14 mouse cellular contexts compared by ENCODE assay signal in genomic region chr4:41026086-41026787, GRCm38 (mm10). TPM values are rescaled to one million over a fixed set of nuclear protein-coding genes. Genes with fewer than 3 reads are reported as not detected.
DNase-seq lines count a peak whose midpoint lies in the region; ATAC-seq and TF ChIP-seq lines count a peak whose summit lies in the region.
"Had no signal": no experiment of that assay in that cellular context is flagged by ENCODE, and none has a peak within 500 bp of the region (broad histone marks: within the 10 kb centered on the region; RNA-seq: fewer than 3 reads in every experiment).

No protein-coding gene starts in this region.

- no peak for TF ChIP-seq POLR2A in cerebellum, adult 2 months (IDR thresholded peaks at IDR 0.05; ENCODE audit: borderline replicate concordance, insufficient read depth, low read length)

- H3K9ac ChIP-seq in stomach, embryonic 14.5 days (replicated peaks; ENCODE audit: low read depth, low read length) = no peak overlapping the region
- no peak overlapping the region for H3K9ac ChIP-seq in stomach, postnatal 0 days (ENCODE audit: low read length)
- H3K9ac ChIP-seq in liver, embryonic 11.5 days (ENCODE audit: low read depth, low read length) = 0 out of 2 replicates have a peak overlapping the region, but pooled peaks have one; percentile 13
- H3K9ac ChIP-seq: lung, embryonic 14.5 days had no signal

- 0 out of 2 replicates have a peak, but pooled peaks have one; percentile 12 for ATAC-seq in stomach, embryonic 14.5 days (ENCODE audit: insufficient number of reproducible peaks, insufficient read depth, low FRiP score, low read depth)
- no peak for ATAC-seq in stomach, postnatal 0 days (ENCODE audit: low FRiP score, low TSS enrichment)
- peak; percentile 73 for ATAC-seq in liver, embryonic 11.5 days (replicated peaks; ENCODE audit: low FRiP score)
- ATAC-seq in activated CD4-positive, CD25-positive, alpha-beta regulatory T cell, adult 4 months = no peak
- ATAC-seq: Patski had no signal

- no peaks in the 10 kb centered on the region for H3K27me3 ChIP-seq in stomach, embryonic 14.5 days (ENCODE audit: control insufficient read depth, insufficient read depth, low read length)
- H3K27me3 ChIP-seq in stomach, postnatal 0 days (ENCODE audit: control insufficient read depth, insufficient read depth, low read length) = no peaks in the 10 kb centered on the region
- H3K27me3 ChIP-seq in liver, embryonic 11.5 days (replicated peaks; ENCODE audit: control insufficient read depth, insufficient read depth, low read length) = no peaks in the 10 kb centered on the region
- H3K27me3 ChIP-seq in cerebellum, adult 2 months (ENCODE audit: control insufficient read depth, insufficient read depth, low read length) = no peaks in the 10 kb centered on the region
- H3K27me3 ChIP-seq in embryonic facial prominence, embryonic 10.5 days (replicated peaks; ENCODE audit: low read depth, poor library complexity, severe bottlenecking) = no peaks in the 10 kb centered on the region
- H3K27me3 ChIP-seq: Patski had no signal

- TF ChIP-seq CTCF in stomach, postnatal 0 days (IDR thresholded peaks at IDR 0.05; ENCODE audit: low read depth) = no peak
- TF ChIP-seq CTCF in cerebellum, adult 2 months (IDR thresholded peaks at IDR 0.05; ENCODE audit: borderline replicate concordance, insufficient read depth, low read depth, low read length) = no peak

- no peak overlapping the region for H3K27ac ChIP-seq in stomach, embryonic 14.5 days (ENCODE audit: low read length)
- no peak overlapping the region for H3K27ac ChIP-seq in stomach, postnatal 0 days (replicated peaks)
- peak overlapping the region; percentile 27; the same call in 1 of the 2 replicates for H3K27ac ChIP-seq in brown adipose tissue, adult 24 weeks (replicated peaks; ENCODE audit: low read depth, low read length)
- peak overlapping the region; percentile 30; the same call in 1 of the 2 replicates for H3K27ac ChIP-seq in liver, embryonic 11.5 days (ENCODE audit: low read depth, low read length)
- no peak overlapping the region for H3K27ac ChIP-seq in cerebellum, adult 2 months (ENCODE audit: insufficient read depth, low read length)
- H3K27ac ChIP-seq in embryonic facial prominence, embryonic 10.5 days (replicated peaks) = no peak overlapping the region

- no peak for DNase-seq in stomach, postnatal 0 days (ENCODE audit: low spot score)
- DNase-seq in liver, embryonic 11.5 days (ENCODE audit: low spot score) = no peak
- no peak for DNase-seq in cerebellum, adult 2 months
- no peak for DNase-seq in embryonic facial prominence, embryonic 10.5 days (ENCODE audit: low spot score)
- DNase-seq: cerebellum, postnatal 14 days; heart, adult 11 months; heart, postnatal 4 days; kidney, postnatal 4 days; lung, embryonic 14.5 days; retina, postnatal 1 day had no signal

- H3K4me3 ChIP-seq in stomach, embryonic 14.5 days (ENCODE audit: low read depth, low read length) = no peak overlapping the region
- H3K4me3 ChIP-seq in stomach, postnatal 0 days (ENCODE audit: low read depth, low read length) = no peak overlapping the region
- H3K4me3 ChIP-seq in brown adipose tissue, adult 24 weeks (ENCODE audit: insufficient read depth, low read depth, low read length) = no peak overlapping the region
- H3K4me3 ChIP-seq in liver, embryonic 11.5 days (ENCODE audit: low read depth, low read length) = no peak overlapping the region
- no peak overlapping the region for H3K4me3 ChIP-seq in cerebellum, adult 2 months (replicated peaks; ENCODE audit: insufficient read depth, low read depth, low read length)
- H3K4me3 ChIP-seq in embryonic facial prominence, embryonic 10.5 days = no peak overlapping the region

- H3K4me1 ChIP-seq in stomach, embryonic 14.5 days (ENCODE audit: control insufficient read depth, insufficient read depth, low read length) = no peaks in the 10 kb centered on the region
- no peaks in the 10 kb centered on the region for H3K4me1 ChIP-seq in stomach, postnatal 0 days (replicated peaks; ENCODE audit: control insufficient read depth, insufficient read depth)
- H3K4me1 ChIP-seq in brown adipose tissue, adult 24 weeks (ENCODE audit: control insufficient read depth, insufficient read depth, insufficient read length, low read length) = peaks cover 3% of the 10 kb centered on the region; the same call in 1 of the 2 replicates
- H3K4me1 ChIP-seq in liver, embryonic 11.5 days (replicated peaks; ENCODE audit: control insufficient read depth, insufficient read depth, low read length) = peaks cover 14% of the 10 kb centered on the region
- H3K4me1 ChIP-seq in cerebellum, adult 2 months (ENCODE audit: control insufficient read depth, insufficient read depth, low read length) = no peaks in the 10 kb centered on the region
- peaks cover 4% of the 10 kb centered on the region; the same call in 1 of the 2 replicates for H3K4me1 ChIP-seq in embryonic facial prominence, embryonic 10.5 days

- no peaks in the 10 kb centered on the region for H3K9me3 ChIP-seq in stomach, embryonic 14.5 days (ENCODE audit: control insufficient read depth, low read depth, low read length)
- H3K9me3 ChIP-seq in stomach, postnatal 0 days (ENCODE audit: control insufficient read depth, low read length) = no peaks in the 10 kb centered on the region
- no peaks in the 10 kb centered on the region for H3K9me3 ChIP-seq in liver, embryonic 11.5 days (ENCODE audit: control insufficient read depth, low read length)
- H3K9me3 ChIP-seq in embryonic facial prominence, embryonic 10.5 days = no peaks in the 10 kb centered on the region

- H3K4me2 ChIP-seq in stomach, embryonic 14.5 days (replicated peaks; ENCODE audit: low read depth, low read length) = no peak overlapping the region
- no peak overlapping the region for H3K4me2 ChIP-seq in stomach, postnatal 0 days (replicated peaks; ENCODE audit: low read depth)
- H3K4me2 ChIP-seq in liver, embryonic 11.5 days = no peak overlapping the region
- H3K4me2 ChIP-seq: lung, embryonic 14.5 days had no signal

- peaks cover 27% of the 10 kb centered on the region for H3K36me3 ChIP-seq in stomach, embryonic 14.5 days (ENCODE audit: control insufficient read depth, insufficient read depth, low read length)
- H3K36me3 ChIP-seq in stomach, postnatal 0 days (ENCODE audit: control insufficient read depth, insufficient read depth, low read length) = peaks cover 20% of the 10 kb centered on the region
- peaks cover 15% of the 10 kb centered on the region for H3K36me3 ChIP-seq in liver, embryonic 11.5 days (ENCODE audit: control insufficient read depth, insufficient read depth, low read length)
- peaks cover 68% of the 10 kb centered on the region for H3K36me3 ChIP-seq in embryonic facial prominence, embryonic 10.5 days (replicated peaks)

- no peak for TF ChIP-seq EP300 in stomach, postnatal 0 days (optimal IDR thresholded peaks at IDR 0.05)

- WGBS in stomach, embryonic 14.5 days = 57% methylated on average over 8 of the region's 8 CpGs
- whole genome bisulfite sequencing in stomach, postnatal 0 days = 47% methylated on average over 8 of the region's 8 CpGs
- WGBS in liver, embryonic 11.5 days = 44% methylated on average over 8 of the region's 8 CpGs
- WGBS in cerebellum, adult 2 months = 66% methylated on average over 8 of the region's 8 CpGs
- 55% methylated on average over 8 of the region's 8 CpGs for WGBS in embryonic facial prominence, embryonic 10.5 days

RNA-seq across cellular contexts. Expression of gene Aqp7, which starts 21.7 kb away (rescaled TPM):
- polyA plus RNA-seq in stomach, embryonic 14.5 days (2014; fragmentation: Nextera tagmentation; extraction: Ambion mirVana) = 0.22 and 0.43 TPM in 2 replicates
- polyA plus RNA-seq in stomach, postnatal 0 days (2015; fragmentation: Nextera tagmentation; extraction: Ambion mirVana) = 0.39 and 0.47 TPM in 2 replicates
- polyA plus RNA-seq in brown adipose tissue, adult 24 weeks (2012; ENCODE audit: insufficient read depth, insufficient read length, missing spikeins) = 124 and 138 TPM in 2 replicates
- 0.86 and 1.2 TPM in 2 replicates for polyA plus RNA-seq in liver, embryonic 11.5 days (2014; fragmentation: Nextera tagmentation; extraction: Ambion mirVana)
- polyA plus RNA-seq in activated CD4-positive, CD25-positive, alpha-beta regulatory T cell, adult 4 months (2017; shearing (Covaris generic)) = under 1 TPM in 1 of 2 experiments, not detected in 1; 0.32 TPM
- polyA plus RNA-seq in cerebellum, adult 2 months (2012; rRNA removed) = not detected in 2 replicates
- 0.06 TPM in 1 of 2 replicates, not detected in the other for polyA plus RNA-seq in embryonic facial prominence, embryonic 10.5 days (2016; fragmentation: Nextera tagmentation; extraction: Ambion mirVana)
- polyA plus RNA-seq: lung, embryonic 14.5 days had no signal

RNA-seq across cellular contexts. Expression of gene Nfx1, which starts 55.5 kb away (rescaled TPM):
- polyA plus RNA-seq in stomach, embryonic 14.5 days (2014; fragmentation: Nextera tagmentation; extraction: Ambion mirVana) = 109 and 112 TPM in 2 replicates
- 27.9 and 28.5 TPM in 2 replicates for polyA plus RNA-seq in stomach, postnatal 0 days (2015; fragmentation: Nextera tagmentation; extraction: Ambion mirVana)
- 12.0 and 14.9 TPM in 2 replicates for polyA plus RNA-seq in brown adipose tissue, adult 24 weeks (2012; ENCODE audit: insufficient read depth, insufficient read length, missing spikeins)
- polyA plus RNA-seq in liver, embryonic 11.5 days (2014; fragmentation: Nextera tagmentation; extraction: Ambion mirVana) = 89.0 and 97.5 TPM in 2 replicates
- 10 to 100 TPM; 92.3 to 93.9 TPM for polyA plus RNA-seq in activated CD4-positive, CD25-positive, alpha-beta regulatory T cell, adult 4 months (2017; shearing (Covaris generic))
- 96.6 and 96.8 TPM in 2 replicates for polyA plus RNA-seq in cerebellum, adult 2 months (2012; rRNA removed)
- polyA plus RNA-seq in embryonic facial prominence, embryonic 10.5 days (2016; fragmentation: Nextera tagmentation; extraction: Ambion mirVana) = 101 and 103 TPM in 2 replicates

Comparison
In these comparisons a context has a peak if more than half of its experiments do, and no peak if none do; other contexts are left out.
1. ATAC-seq: peak in stomach, embryonic 14.5 days (single experiment) and liver, embryonic 11.5 days (single experiment); none in stomach, postnatal 0 days (single experiment) and activated CD4-positive, CD25-positive, alpha-beta regulatory T cell, adult 4 months (single experiment).
2. H3K27ac ChIP-seq: peak in brown adipose tissue, adult 24 weeks (single experiment) and liver, embryonic 11.5 days (single experiment); none in stomach, embryonic 14.5 days (single experiment), stomach, postnatal 0 days (single experiment), cerebellum, adult 2 months (single experiment) and embryonic facial prominence, embryonic 10.5 days (single experiment).
3. RNA of gene Aqp7, which starts 21.7 kb away (polyA plus RNA-seq): 124 to 138 TPM in brown adipose tissue, adult 24 weeks; 0.86 to 1.2 TPM in liver, embryonic 11.5 days, 0.22 to 0.43 TPM in stomach, embryonic 14.5 days, 0.39 to 0.47 TPM in stomach, postnatal 0 days, 0.32 TPM in activated CD4-positive, CD25-positive, alpha-beta regulatory T cell, adult 4 months, 0.06 TPM in embryonic facial prominence, embryonic 10.5 days and not detected in cerebellum, adult 2 months; every median in the first group is over 10 times any median in the second.